Mouse (Mus musculus) kidney, embryonic 14.5 days (tissue): ENCODE measurements around the gene Ppp1r15b. TPM values are rescaled to one million over a fixed set of nuclear protein-coding genes. Genes with fewer than 3 reads are reported as not detected.
A peak's percentile ranks its signal among the peaks of the same experiment; 100 is the strongest.

ENCODE experiments used
- ATAC-seq: fragments of 200-750 bp; cut with Nextera tagmentation; 2 replicates; pipeline ENCODE4 v1.8.0; 2017; ENCODE audit warnings: moderate number of reproducible peaks, mild to moderate bottlenecking, moderate TSS enrichment, moderate library complexity; ENCODE audit not compliant: low FRiP score, low TSS enrichment
- H3K27ac ChIP-seq: fragments of 300-500 bp; sonication (generic); 2 replicates; pipeline ENCODE4 v1.5.1; 2014; ENCODE audit warnings: low read depth, mild to moderate bottlenecking, low read length, moderate library complexity, mixed read lengths
- H3K27me3 ChIP-seq: fragments of 300-500 bp; sonication (generic); 2 replicates; pipeline ENCODE4 v1.6.1; 2014; ENCODE audit warnings: mild to moderate bottlenecking, low read length; ENCODE audit not compliant: control insufficient read depth, insufficient read depth
- H3K36me3 ChIP-seq: fragments of 300-500 bp; sonication (generic); 2 replicates; pipeline ENCODE4 v1.6.1; 2014; ENCODE audit warnings: low read length, mixed read lengths; ENCODE audit not compliant: control insufficient read depth, insufficient read depth
- H3K4me1 ChIP-seq: fragments of 300-500 bp; sonication (generic); 2 replicates; pipeline ENCODE4 v1.6.1; 2014; ENCODE audit warnings: low read length, mixed read lengths; ENCODE audit not compliant: control insufficient read depth, insufficient read depth
- H3K4me2 ChIP-seq: fragments of 300-500 bp; sonication (generic); replicated peaks from 2 replicates; pipeline ENCODE4 v1.6.1; 2014; ENCODE audit warnings: low read depth, mild to moderate bottlenecking, low read length
- H3K4me3 ChIP-seq: fragments of 300-500 bp; sonication (generic); 2 replicates; pipeline ENCODE4 v1.5.1; 2014; ENCODE audit warnings: mild to moderate bottlenecking, low read length
- H3K9ac ChIP-seq: fragments of 300-500 bp; sonication (generic); 2 replicates; pipeline ENCODE4 v1.6.1; 2014; ENCODE audit warnings: low read depth, mild to moderate bottlenecking, low read length, moderate library complexity
- H3K9me3 ChIP-seq: fragments of 300-500 bp; sonication (generic); 2 replicates; pipeline ENCODE4 v1.6.1; 2016; ENCODE audit warnings: low read length; ENCODE audit not compliant: control insufficient read depth
- WGBS: fragments of 180-500 bp; shearing (Covaris S2); extraction: QIAGEN DNeasy Blood & Tissue Kit; methylation state at CpG from one replicate; pipeline ENCODE4 v1.1.7; 2014; 5-methylcytosine and 5-hydroxymethylcytosine counted together
- polyA plus RNA-seq: library from polyadenylated mRNA; unstranded; fragments of >200 nt; fragmentation: Nextera tagmentation; extraction: Ambion mirVana; gene quantifications from 2 replicates; pipeline ENCODE4 v1.2.1, GENCODE M21; 2014

Ppp1r15b gene
- polyA plus RNA-seq, 1 experiment from 2014 or later = 49.4 TPM

- WGBS = 53% methylated on average over 10 of the region's 10 CpGs
- no peak for ATAC-seq
- H3K27me3 ChIP-seq = peaks cover 36% of the 10 kb centered on the region
These were observed 31.1 kb downstream of the Ppp1r15b start for GRCm38 (mm10) chr1:133162046-133162445.

GRCm38 (mm10) chr1:133162981-133163380, 32.0 kb downstream of the Ppp1r15b start:
- H3K27me3 ChIP-seq = peaks cover 44% of the 10 kb centered on the region
- no peak overlapping the region for H3K4me3 ChIP-seq
- no peak overlapping the region for H3K27ac ChIP-seq
- peaks cover 3% of the 10 kb centered on the region; the same call in 1 of the 2 replicates for H3K4me1 ChIP-seq
- ATAC-seq = no peak
- 0 out of 2 replicates have a peak overlapping the region, but pooled peaks have one; percentile 12 for H3K9ac ChIP-seq
- H3K36me3 ChIP-seq = no peaks in the 10 kb centered on the region
- no peak overlapping the region for H3K4me2 ChIP-seq
- no peaks in the 10 kb centered on the region for H3K9me3 ChIP-seq
- 40% methylated on average over 8 of the region's 8 CpGs for WGBS

More at GRCm38 (mm10) chr1:133162046-133162445, 31.1 kb downstream of the Ppp1r15b start:
- Histone ChIP-seq H3K4me2 (no peak overlapping the region), H3K36me3 (no peaks in the 10 kb centered on the region), H3K27ac (no peak overlapping the region), H3K9me3 (no peaks in the 10 kb centered on the region), H3K9ac (no peak overlapping the region), H3K4me1 (peaks cover 3% of the 10 kb centered on the region; the same call in 1 of the 2 replicates), H3K4me3 (no peak overlapping the region)

- H3K4me3 ChIP-seq = peak within 1 kb of the TSS; percentile 63
- H3K4me1 ChIP-seq = peaks cover 3% of the 10 kb centered on the region; the same call in 1 of the 2 replicates
- under 1% methylated on average over 54 of the region's 68 CpGs for WGBS
- H3K36me3 ChIP-seq = no peaks in the 10 kb centered on the region
- no peaks in the 10 kb centered on the region for H3K9me3 ChIP-seq
- peak within 1 kb of the TSS; percentile 98 for H3K4me2 ChIP-seq
- no peak within 1 kb of the TSS for H3K27ac ChIP-seq
- peak within 1 kb of the TSS; percentile 61 for H3K9ac ChIP-seq
- no peak for ATAC-seq
- H3K27me3 ChIP-seq = peaks cover 47% of the 10 kb centered on the region
These were observed 33.0 kb downstream of the Ppp1r15b start, which contains the start of gene Plekha6 for GRCm38 (mm10) chr1:133163820-133164431. Plekha6 (plus strand) TSS chr1:133164210.

GRCm38 (mm10) chr1:133164591-133165011, 33.7 kb downstream of the Ppp1r15b start:
- H3K4me3 ChIP-seq = peak overlapping the region; percentile 63
- H3K9me3 ChIP-seq = no peaks in the 10 kb centered on the region
- under 1% methylated on average over 10 of the region's 10 CpGs for WGBS
- H3K4me1 ChIP-seq = peaks cover 3% of the 10 kb centered on the region; the same call in 1 of the 2 replicates
- H3K27ac ChIP-seq = no peak overlapping the region
- no peaks in the 10 kb centered on the region for H3K36me3 ChIP-seq
- peaks cover 47% of the 10 kb centered on the region for H3K27me3 ChIP-seq
- H3K4me2 ChIP-seq = peak overlapping the region; percentile 98
- peak overlapping the region; percentile 61; the same call in 1 of the 2 replicates for H3K9ac ChIP-seq
- peak; percentile 45 for ATAC-seq

GRCm38 (mm10) chr1:133165111-133165510, 34.2 kb downstream of the Ppp1r15b start:
- Histone ChIP-seq H3K9me3 (no peaks in the 10 kb centered on the region), H3K4me1 (peaks cover 3% of the 10 kb centered on the region; the same call in 1 of the 2 replicates), H3K4me2 (no peak overlapping the region), H3K36me3 (no peaks in the 10 kb centered on the region), H3K27me3 (peaks cover 47% of the 10 kb centered on the region), H3K27ac (no peak overlapping the region), H3K4me3 (peak overlapping the region; percentile 63; the same call in 1 of the 2 replicates), H3K9ac (no peak overlapping the region)
- ATAC-seq = no peak
- WGBS = 33% methylated on average over 11 of the region's 11 CpGs

- H3K4me1 ChIP-seq = peaks cover 3% of the 10 kb centered on the region; the same call in 1 of the 2 replicates
- no peak overlapping the region for H3K9ac ChIP-seq
- peaks cover 25% of the 10 kb centered on the region for H3K27me3 ChIP-seq
- H3K4me2 ChIP-seq = peak overlapping the region; percentile 26; the same call in 1 of the 2 replicates
- no peaks in the 10 kb centered on the region for H3K9me3 ChIP-seq
- no peak overlapping the region for H3K27ac ChIP-seq
- 42% methylated on average over 19 of the region's 19 CpGs for WGBS
- no peak for ATAC-seq
- H3K4me3 ChIP-seq = no peak overlapping the region
- no peaks in the 10 kb centered on the region for H3K36me3 ChIP-seq
These were observed 37.5 kb downstream of the Ppp1r15b start for GRCm38 (mm10) chr1:133168318-133169060.

- 64% methylated on average over 8 of the region's 8 CpGs for WGBS
- H3K36me3 ChIP-seq = no peaks in the 10 kb centered on the region
- no peak overlapping the region for H3K4me3 ChIP-seq
- no peak overlapping the region for H3K4me2 ChIP-seq
- no peak overlapping the region for H3K9ac ChIP-seq
- H3K27ac ChIP-seq = no peak overlapping the region
- H3K9me3 ChIP-seq = no peaks in the 10 kb centered on the region
- H3K4me1 ChIP-seq = no peaks in the 10 kb centered on the region
- ATAC-seq = no peak
- H3K27me3 ChIP-seq = peaks cover 12% of the 10 kb centered on the region
These were observed 39.3 kb downstream of the Ppp1r15b start for GRCm38 (mm10) chr1:133170196-133170595.

GRCm38 (mm10) chr1:133171357-133171756, 40.4 kb downstream of the Ppp1r15b start:
- 84% methylated on average over 9 of the region's 9 CpGs for WGBS
- Histone ChIP-seq H3K9me3 (no peaks in the 10 kb centered on the region), H3K4me3 (no peak overlapping the region), H3K4me1 (no peaks in the 10 kb centered on the region), H3K27me3 (peaks cover 12% of the 10 kb centered on the region), H3K9ac (no peak overlapping the region), H3K36me3 (no peaks in the 10 kb centered on the region), H3K4me2 (no peak overlapping the region), H3K27ac (no peak overlapping the region)
- ATAC-seq = no peak

- 60% methylated on average over 6 of the region's 6 CpGs for WGBS
- no peak for ATAC-seq
- H3K4me2 ChIP-seq = no peak overlapping the region
These were observed 44.2 kb downstream of the Ppp1r15b start for GRCm38 (mm10) chr1:133175150-133175549.

More at GRCm38 (mm10) chr1:133175150-133175549, 44.2 kb downstream of the Ppp1r15b start:
- Histone ChIP-seq H3K27ac (no peak overlapping the region), H3K9ac (no peak overlapping the region), H3K27me3 (no peaks in the 10 kb centered on the region; the same call in 1 of the 2 replicates), H3K36me3 (no peaks in the 10 kb centered on the region), H3K9me3 (no peaks in the 10 kb centered on the region), H3K4me3 (no peak overlapping the region), H3K4me1 (no peaks in the 10 kb centered on the region)
